Mouse (Mus musculus) hindbrain, embryonic 12.5 days (tissue): Measurements from ENCODE around the gene Aoc1. TPM values are rescaled to one million over a fixed set of nuclear protein-coding genes. Genes with fewer than 3 reads are reported as not detected.
"Not testable (repeated sequence)": the region's sequence is repeated elsewhere in the genome, so short reads cannot be mapped to it uniquely, and the experiment has no call there.

Experiments
- ATAC-seq: fragments of 200-750 bp; cut with Nextera tagmentation; 2 replicates; pipeline ENCODE4 v1.8.0; 2017; ENCODE audit warnings: moderate TSS enrichment; ENCODE audit not compliant: low FRiP score
- H3K27ac ChIP-seq: fragments of 300-500 bp; sonication (generic); 2 replicates; pipeline ENCODE4 v1.5.1; 2016; ENCODE audit warnings: mild to moderate bottlenecking
- H3K27me3 ChIP-seq: fragments of 300-500 bp; sonication (generic); 2 replicates; pipeline ENCODE4 v1.6.1; 2016; ENCODE audit warnings: mild to moderate bottlenecking
- H3K36me3 ChIP-seq: fragments of 300-500 bp; sonication (generic); 2 replicates; pipeline ENCODE4 v1.6.1; 2016; ENCODE audit warnings: mild to moderate bottlenecking
- H3K4me1 ChIP-seq: fragments of 300-500 bp; sonication (generic); 2 replicates; pipeline ENCODE4 v1.6.1; 2016
- H3K4me2 ChIP-seq: fragments of 300-500 bp; sonication (generic); replicated peaks from 2 replicates; pipeline ENCODE4 v1.6.1; 2016; ENCODE audit warnings: mild to moderate bottlenecking
- H3K4me3 ChIP-seq: fragments of 300-500 bp; sonication (generic); 2 replicates; pipeline ENCODE4 v1.5.1; 2016; ENCODE audit warnings: mild to moderate bottlenecking
- H3K9ac ChIP-seq: fragments of 300-500 bp; sonication (generic); 2 replicates; pipeline ENCODE4 v1.6.1; 2016; ENCODE audit warnings: mild to moderate bottlenecking, moderate library complexity
- H3K9me3 ChIP-seq: fragments of 300-500 bp; sonication (generic); replicated peaks from 2 replicates; pipeline ENCODE4 v1.6.1; 2016; ENCODE audit warnings: mild to moderate bottlenecking
- WGBS: fragments of 180-500 bp; shearing (Covaris S2); methylation state at CpG from one replicate; pipeline ENCODE4 v1.1.7; 2016; 5-methylcytosine and 5-hydroxymethylcytosine counted together
- polyA plus RNA-seq: library from polyadenylated mRNA; unstranded; fragments of >200 nt; fragmentation: Nextera tagmentation; extraction: Ambion mirVana; gene quantifications from 2 replicates; pipeline ENCODE4 v1.2.1, GENCODE M21; 2016

The Aoc1 gene
- polyA plus RNA-seq, 1 experiment from 2014 or later, result not detected

GRCm38 (mm10) chr6:48862816-48863215 is 9.9 kb upstream of the Aoc1 start:
- Histone ChIP-seq H3K9me3 (no peaks in the 10 kb centered on the region), H3K4me1 (peaks cover 14% of the 10 kb centered on the region), H3K27ac (no peak overlapping the region), H3K27me3 (peaks cover 3% of the 10 kb centered on the region), H3K9ac (no peak overlapping the region), H3K36me3 (no peaks in the 10 kb centered on the region), H3K4me3 (no peak overlapping the region), H3K4me2 (no peak overlapping the region)
- WGBS, result 81% methylated on average over 4 of the region's 4 CpGs
- no peak for ATAC-seq

- Histone ChIP-seq H3K4me2 (no peak overlapping the region), H3K27me3 (peaks cover 3% of the 10 kb centered on the region), H3K9ac (no peak overlapping the region), H3K4me3 (no peak overlapping the region), H3K9me3 (no peaks in the 10 kb centered on the region), H3K36me3 (no peaks in the 10 kb centered on the region), H3K27ac (no peak overlapping the region), H3K4me1 (peaks cover 14% of the 10 kb centered on the region)
- ATAC-seq, result no peak
- WGBS, result 94% methylated on average over 7 of the region's 7 CpGs
These were observed 9.2 kb upstream of the Aoc1 start for GRCm38 (mm10) chr6:48863488-48863887.

- Histone ChIP-seq H3K9ac (no peak overlapping the region), H3K9me3 (no peaks in the 10 kb centered on the region), H3K4me1 (peaks cover 14% of the 10 kb centered on the region), H3K4me2 (no peak overlapping the region), H3K36me3 (no peaks in the 10 kb centered on the region), H3K27me3 (peaks cover under 1% of the 10 kb centered on the region; the same call in 1 of the 2 replicates), H3K27ac (no peak overlapping the region), H3K4me3 (no peak overlapping the region)
- no peak for ATAC-seq
- 47% methylated on average over 3 of the region's 3 CpGs for WGBS
These were observed 8.5 kb upstream of the Aoc1 start for GRCm38 (mm10) chr6:48864181-48864580.

- Histone ChIP-seq H3K36me3 (no peaks in the 10 kb centered on the region), H3K27me3 (no peaks in the 10 kb centered on the region; the same call in 1 of the 2 replicates), H3K4me2 (no peak overlapping the region), H3K4me1 (peaks cover 14% of the 10 kb centered on the region), H3K9ac (no peak overlapping the region), H3K4me3 (no peak overlapping the region), H3K9me3 (no peaks in the 10 kb centered on the region), H3K27ac (no peak overlapping the region)
- 72% methylated on average over 3 of the region's 3 CpGs for WGBS
- ATAC-seq, result no peak
These were observed 8.0 kb upstream of the Aoc1 start for GRCm38 (mm10) chr6:48864723-48865122.

GRCm38 (mm10) chr6:48865152-48865745 is 7.4 kb upstream of the Aoc1 start:
- H3K9ac ChIP-seq, result no peak overlapping the region
- WGBS, result 93% methylated on average over 1 of the region's 1 CpGs

GRCm38 (mm10) chr6:48866355-48866950 is 6.2 kb upstream of the Aoc1 start:
- H3K4me1 ChIP-seq, result peaks cover 14% of the 10 kb centered on the region
- ATAC-seq, H3K27me3 ChIP-seq, H3K9me3 ChIP-seq, H3K27ac ChIP-seq, H3K4me2 ChIP-seq, H3K4me3 ChIP-seq, H3K36me3 ChIP-seq, H3K9ac ChIP-seq: not testable (repeated sequence)
- 7% methylated on average over 1 of the region's 1 CpGs for WGBS

More at GRCm38 (mm10) chr6:48865152-48865745, 7.4 kb upstream of the Aoc1 start:
- no peaks in the 10 kb centered on the region; the same call in none of the 2 replicates for H3K27me3 ChIP-seq
- H3K4me3 ChIP-seq, result no peak overlapping the region
- peaks cover 14% of the 10 kb centered on the region for H3K4me1 ChIP-seq
- H3K27ac ChIP-seq, result no peak overlapping the region
- H3K36me3 ChIP-seq, result no peaks in the 10 kb centered on the region
- no peak overlapping the region for H3K4me2 ChIP-seq
- ATAC-seq, result no peak
- H3K9me3 ChIP-seq, result no peaks in the 10 kb centered on the region

GRCm38 (mm10) chr6:48867158-48867557 is 5.5 kb upstream of the Aoc1 start:
- no peaks in the 10 kb centered on the region for H3K36me3 ChIP-seq
- no peaks in the 10 kb centered on the region; the same call in none of the 2 replicates for H3K27me3 ChIP-seq
- no peak overlapping the region for H3K4me2 ChIP-seq
- H3K4me3 ChIP-seq, result no peak overlapping the region
- no peak for ATAC-seq
- H3K9me3 ChIP-seq, result no peaks in the 10 kb centered on the region
- 36% methylated on average over 4 of the region's 4 CpGs for WGBS
- peaks cover 14% of the 10 kb centered on the region for H3K4me1 ChIP-seq
- no peak overlapping the region for H3K27ac ChIP-seq
- no peak overlapping the region for H3K9ac ChIP-seq

GRCm38 (mm10) chr6:48869774-48870173 is 2.9 kb upstream of the Aoc1 start:
- no peak for ATAC-seq
- WGBS, result 88% methylated on average over 2 of the region's 2 CpGs
- H3K27ac ChIP-seq, result no peak overlapping the region
- no peak overlapping the region for H3K9ac ChIP-seq
- H3K36me3 ChIP-seq, result no peaks in the 10 kb centered on the region
- H3K27me3 ChIP-seq, result no peaks in the 10 kb centered on the region; the same call in none of the 2 replicates
- no peaks in the 10 kb centered on the region for H3K9me3 ChIP-seq
- peaks cover 14% of the 10 kb centered on the region for H3K4me1 ChIP-seq
- no peak overlapping the region for H3K4me3 ChIP-seq
- no peak overlapping the region for H3K4me2 ChIP-seq

GRCm38 (mm10) chr6:48874576-48874975 is 1.9 kb downstream of the Aoc1 start:
- WGBS, result 79% methylated on average over 4 of the region's 4 CpGs
- Histone ChIP-seq H3K9me3 (no peaks in the 10 kb centered on the region), H3K4me2 (no peak overlapping the region), H3K4me1 (peaks cover 2% of the 10 kb centered on the region; the same call in 1 of the 2 replicates), H3K27ac (no peak overlapping the region), H3K27me3 (no peaks in the 10 kb centered on the region; the same call in 1 of the 2 replicates), H3K36me3 (no peaks in the 10 kb centered on the region), H3K4me3 (no peak overlapping the region), H3K9ac (no peak overlapping the region)
- ATAC-seq, result no peak

- WGBS, result 84% methylated on average over 6 of the region's 6 CpGs
- no peaks in the 10 kb centered on the region for H3K9me3 ChIP-seq
- ATAC-seq, result no peak
- H3K4me1 ChIP-seq, result peaks cover 2% of the 10 kb centered on the region; the same call in 1 of the 2 replicates
- H3K9ac ChIP-seq, result no peak overlapping the region
- H3K4me3 ChIP-seq, result no peak overlapping the region
- no peak overlapping the region for H3K4me2 ChIP-seq
- no peaks in the 10 kb centered on the region for H3K27me3 ChIP-seq
- H3K27ac ChIP-seq, result no peak overlapping the region
- no peaks in the 10 kb centered on the region for H3K36me3 ChIP-seq
These were observed 2.8 kb downstream of the Aoc1 start for GRCm38 (mm10) chr6:48875515-48875914.

GRCm38 (mm10) chr6:48876510-48877135 is 3.9 kb downstream of the Aoc1 start:
- Histone ChIP-seq H3K9ac (no peak overlapping the region), H3K4me3 (no peak overlapping the region), H3K27me3 (no peaks in the 10 kb centered on the region), H3K36me3 (no peaks in the 10 kb centered on the region), H3K9me3 (no peaks in the 10 kb centered on the region), H3K4me1 (peaks cover 2% of the 10 kb centered on the region; the same call in 1 of the 2 replicates), H3K27ac (no peak overlapping the region), H3K4me2 (no peak overlapping the region)
- 47% methylated on average over 5 of the region's 5 CpGs for WGBS
- no peak for ATAC-seq

- H3K4me3 ChIP-seq, result no peak overlapping the region
- H3K27ac ChIP-seq, result no peak overlapping the region
- 80% methylated on average over 4 of the region's 4 CpGs for WGBS
These were observed 21.5 kb downstream of the Aoc1 start for GRCm38 (mm10) chr6:48894203-48894602.

More at GRCm38 (mm10) chr6:48894203-48894602, 21.5 kb downstream of the Aoc1 start:
- Histone ChIP-seq H3K4me1 (no peaks in the 10 kb centered on the region), H3K4me2 (no peak overlapping the region), H3K9ac (no peak overlapping the region), H3K27me3 (no peaks in the 10 kb centered on the region), H3K9me3 (0 out of 2 replicates have a peak, but pooled peaks cover 7% of the 10 kb centered on the region), H3K36me3 (no peaks in the 10 kb centered on the region)
- no peak for ATAC-seq
